Mouse (Mus musculus) forebrain, postnatal 0 days (tissue): ENCODE results near the gene Dclk2. TPM values are rescaled to one million over a fixed set of nuclear protein-coding genes. Genes with fewer than 3 reads are reported as not detected.
A peak's percentile ranks its signal among the peaks of the same experiment; 100 is the strongest.

Source experiments
- ATAC-seq: fragments of 200-750 bp; cut with Nextera tagmentation; 2 replicates; pipeline ENCODE4 v1.8.0; 2017; ENCODE audit warnings: mild to moderate bottlenecking, moderate library complexity
- DNase-seq: peaks from one replicate; pipeline ENCODE4 v3.0.0-alpha.2; 2015
- H3K27ac ChIP-seq: fragments of 300-500 bp; sonication (generic); 2 replicates; pipeline ENCODE4 v1.5.1; 2014; ENCODE audit warnings: low read depth, mild to moderate bottlenecking, antibody characterized with exemption, low read length, moderate library complexity, mixed read lengths
- H3K27me3 ChIP-seq: fragments of 300-500 bp; sonication (generic); 2 replicates; pipeline ENCODE4 v1.6.1; 2014; ENCODE audit warnings: mild to moderate bottlenecking, low read length, mixed read lengths; ENCODE audit not compliant: insufficient read depth
- H3K36me3 ChIP-seq: fragments of 300-500 bp; sonication (generic); 2 replicates; pipeline ENCODE4 v1.6.1; 2014; ENCODE audit warnings: mild to moderate bottlenecking, moderate library complexity; ENCODE audit not compliant: insufficient read depth
- H3K4me1 ChIP-seq: fragments of 300-500 bp; sonication (generic); 2 replicates; pipeline ENCODE4 v1.6.1; 2014; ENCODE audit warnings: antibody characterized with exemption; ENCODE audit not compliant: insufficient read depth
- H3K4me2 ChIP-seq: fragments of 300-500 bp; sonication (generic); 2 replicates; pipeline ENCODE4 v1.6.1; 2014; ENCODE audit warnings: low read depth, mild to moderate bottlenecking, moderate library complexity
- H3K4me3 ChIP-seq: fragments of 300-500 bp; sonication (generic); 2 replicates; pipeline ENCODE4 v1.5.1; 2014; ENCODE audit warnings: low read depth, low read length, mixed read lengths
- H3K9ac ChIP-seq: fragments of 300-500 bp; sonication (generic); 2 replicates; pipeline ENCODE4 v1.6.1; 2014; ENCODE audit warnings: mild to moderate bottlenecking
- H3K9me3 ChIP-seq: fragments of 300-500 bp; sonication (generic); 2 replicates; pipeline ENCODE4 v1.6.1; 2016; ENCODE audit warnings: low read length
- CTCF ChIP-seq: sonication (generic); IDR thresholded peaks from 2 replicates; pipeline ENCODE4 v1.5.1; 2016; ENCODE audit warnings: antibody characterized with exemption, control low read depth, low read depth
- WGBS: fragments of 180-500 bp; shearing (Covaris S2); extraction: QIAGEN DNeasy Blood & Tissue Kit; methylation state at CpG from one replicate; pipeline ENCODE4 v1.1.7; 2014; 5-methylcytosine and 5-hydroxymethylcytosine counted together
- polyA plus RNA-seq: library from polyadenylated mRNA; unstranded; fragments of >200 nt; fragmentation: Nextera tagmentation; extraction: Ambion mirVana; gene quantifications from 2 replicates; pipeline ENCODE4 v1.2.1, GENCODE M21; 2015
- total RNA-seq: library from RNA; depleted of rRNA; stranded (reverse); fragments of >200 nt; gene quantifications from 2 replicates; pipeline ENCODE4 v1.2.3, GENCODE M21; 2014; rRNA removed

Dclk2 gene
- total and polyA plus RNA-seq, 2 experiments from 2014 or later: 72.4 to 166 TPM

- no peak overlapping the region for H3K27ac ChIP-seq
- no peak for ATAC-seq
Observed at GRCm38 (mm10) chr3:86739745-86740144, 180.9 kb downstream of the Dclk2 start.

GRCm38 (mm10) chr3:86738831-86739230 is 181.8 kb downstream of the Dclk2 start:
- Histone ChIP-seq H3K27ac (no peak overlapping the region), H3K4me2 (no peak overlapping the region), H3K9ac (no peak overlapping the region), H3K4me3 (no peak overlapping the region), H3K27me3 (no peaks in the 10 kb centered on the region), H3K36me3 (no peaks in the 10 kb centered on the region), H3K9me3 (no peaks in the 10 kb centered on the region), H3K4me1 (0 out of 2 replicates have a peak, but pooled peaks cover 3% of the 10 kb centered on the region)
- TF ChIP-seq CTCF: no peak
- peak; percentile 69 for ATAC-seq
- DNase-seq: peak; percentile 50
- 52% methylated on average over 3 of the region's 3 CpGs for WGBS

More at GRCm38 (mm10) chr3:86739745-86740144, 180.9 kb downstream of the Dclk2 start:
- Histone ChIP-seq H3K4me1 (0 out of 2 replicates have a peak, but pooled peaks cover 3% of the 10 kb centered on the region), H3K36me3 (no peaks in the 10 kb centered on the region), H3K27me3 (no peaks in the 10 kb centered on the region), H3K9ac (no peak overlapping the region), H3K4me3 (no peak overlapping the region), H3K9me3 (no peaks in the 10 kb centered on the region), H3K4me2 (no peak overlapping the region)
- WGBS: 46% methylated on average over 4 of the region's 4 CpGs
- TF ChIP-seq CTCF: no peak
- DNase-seq: no peak

Other genes with a start within 250 kb of the Dclk2 start
- gene Cd1d1, start 78.6 kb upstream of the Dclk2 start, total RNA-seq: 16.3 and 23.4 TPM in 2 replicates
- gene Cd1d1, start 78.6 kb upstream of the Dclk2 start, polyA plus RNA-seq: 12.5 and 25.1 TPM in 2 replicates